Mouse (Mus musculus) MEL-GATA-1-ER (cell line): ENCODE measurements around the gene Usp35.

Source experiments
- DNase-seq: peaks from one replicate; pipeline ENCODE4 v3.0.0-alpha.2; 2012; ENCODE audit warnings: low read depth; ENCODE audit errors: extremely low read depth

Gene Usp35

DNA sequence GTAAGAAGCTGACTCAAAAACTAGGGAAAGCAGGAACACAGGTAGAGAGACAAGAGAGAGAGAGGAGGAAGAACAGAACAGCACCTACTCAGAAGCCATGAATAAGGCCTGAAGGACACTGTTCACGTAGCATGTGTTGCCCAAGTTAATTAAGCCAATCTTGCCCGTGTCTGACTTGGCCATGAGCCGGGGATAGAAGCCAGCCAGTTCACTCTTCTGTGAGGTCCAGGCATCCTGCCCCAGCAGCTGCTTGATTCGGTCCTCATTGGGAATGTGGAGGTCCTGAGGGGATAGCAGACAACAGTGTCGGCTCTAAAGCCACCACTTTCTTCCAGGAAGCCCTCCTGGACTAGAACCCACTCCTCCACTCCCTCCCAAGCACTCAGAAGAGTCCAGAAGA lies 17.2 kb downstream of the Usp35 start:
- DNase-seq: no peak

DNA sequence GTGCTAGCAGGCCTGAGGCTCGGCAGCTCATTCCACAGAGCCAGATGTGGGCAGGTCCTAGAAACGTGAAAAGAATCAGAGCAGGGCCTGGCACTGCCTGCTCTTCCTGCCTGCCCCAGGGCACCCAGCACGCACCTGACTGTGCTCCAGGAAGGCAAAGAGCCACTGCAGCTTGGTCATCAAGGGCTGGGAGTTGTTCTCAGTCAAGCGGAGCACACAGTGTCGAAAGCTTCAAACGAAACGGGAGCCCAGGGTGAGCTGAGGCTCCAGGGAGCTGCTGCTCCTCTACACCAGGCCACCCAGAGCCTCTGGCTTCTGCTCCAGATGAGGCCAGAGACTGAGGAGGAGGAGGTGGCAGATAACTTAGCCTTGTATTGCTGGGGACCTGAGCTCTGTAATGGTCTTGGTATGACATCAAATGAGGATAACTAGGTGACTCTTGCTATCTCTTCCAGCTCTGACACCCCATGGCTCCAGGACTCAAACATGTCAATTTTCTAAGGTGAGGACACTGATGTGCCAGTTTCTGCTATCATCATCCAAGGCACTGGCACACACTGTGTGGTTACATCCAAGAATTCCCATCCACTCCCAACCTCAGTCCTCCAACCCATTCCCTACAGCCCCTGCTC lies 18.3 kb downstream of the Usp35 start:
- DNase-seq: no peak

DNA sequence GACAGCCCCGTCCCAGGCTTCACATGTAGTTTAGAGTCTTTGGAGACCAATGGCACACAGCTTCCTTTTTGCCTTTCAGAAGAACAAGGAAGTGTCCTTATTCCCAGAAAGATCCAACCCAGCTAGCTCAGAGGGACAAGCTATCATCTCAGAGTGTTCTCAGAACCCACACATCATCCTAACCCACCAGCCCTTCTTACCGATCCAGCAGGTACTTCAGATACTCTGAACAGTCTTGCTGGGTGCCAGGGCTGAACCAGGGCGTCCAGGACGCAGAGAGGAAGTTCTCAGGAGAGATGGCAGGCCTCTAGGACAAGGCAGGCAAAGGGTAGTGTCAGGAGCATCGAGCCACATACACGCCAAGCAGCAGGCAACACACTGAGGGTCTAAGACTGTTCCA lies 19.0 kb downstream of the Usp35 start:
- DNase-seq: no peak

DNA sequence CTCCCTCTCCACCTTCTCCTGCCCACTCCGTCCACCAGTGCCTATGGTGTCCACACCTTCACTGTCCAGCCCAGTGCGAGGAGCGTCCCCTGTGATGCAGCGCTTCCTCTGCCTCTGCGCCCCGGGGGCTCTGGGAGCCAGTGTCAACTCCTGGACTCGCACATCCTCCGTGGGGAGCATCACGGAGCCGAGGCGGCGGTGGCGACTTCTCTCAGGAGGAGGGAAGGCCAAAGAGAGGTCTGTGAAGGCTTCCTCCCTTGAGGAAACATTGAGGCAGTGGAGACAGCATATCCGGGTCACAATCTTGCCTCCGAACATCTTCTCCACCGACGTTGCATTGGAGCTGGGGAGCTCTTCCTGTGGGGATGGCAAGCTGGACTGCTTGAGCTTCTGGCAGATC lies 19.6 kb downstream of the Usp35 start:
- no peak for DNase-seq

DNA sequence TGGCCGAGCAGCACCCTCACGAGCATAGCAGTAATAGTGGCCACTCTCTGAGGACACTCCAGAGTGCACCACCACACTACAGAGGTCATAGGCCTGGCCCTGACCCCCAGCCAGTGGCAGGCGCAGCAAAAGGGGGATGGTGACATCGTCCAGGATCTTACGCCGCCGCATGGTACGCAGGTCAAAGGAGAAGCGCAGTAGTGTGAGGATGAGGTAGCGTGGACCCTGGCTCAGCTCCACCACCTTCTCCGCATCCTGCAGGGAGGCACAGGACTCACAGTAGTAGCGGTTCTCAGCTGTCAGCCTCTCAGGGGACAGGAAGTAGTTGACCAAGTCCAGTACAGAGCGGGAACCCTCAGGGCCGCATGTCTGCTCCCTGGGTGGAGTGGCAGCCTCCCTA lies 20.2 kb downstream of the Usp35 start:
- DNase-seq: no peak

DNA sequence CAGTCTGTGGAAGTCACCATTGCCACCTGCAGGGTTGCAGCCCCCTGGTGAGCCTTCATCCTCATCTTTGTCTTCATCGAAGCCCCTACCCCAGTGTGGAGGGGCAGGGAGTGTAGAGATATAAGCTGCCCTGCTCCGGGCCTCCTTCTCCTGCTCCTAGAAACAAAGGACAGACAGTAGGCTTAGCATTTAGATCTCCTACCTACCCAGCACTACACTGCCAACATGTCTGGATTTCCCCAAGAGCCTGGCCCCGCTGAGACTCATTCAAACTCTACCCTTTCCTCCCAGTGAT lies 21.5 kb downstream of the Usp35 start:
- no peak for DNase-seq

DNA sequence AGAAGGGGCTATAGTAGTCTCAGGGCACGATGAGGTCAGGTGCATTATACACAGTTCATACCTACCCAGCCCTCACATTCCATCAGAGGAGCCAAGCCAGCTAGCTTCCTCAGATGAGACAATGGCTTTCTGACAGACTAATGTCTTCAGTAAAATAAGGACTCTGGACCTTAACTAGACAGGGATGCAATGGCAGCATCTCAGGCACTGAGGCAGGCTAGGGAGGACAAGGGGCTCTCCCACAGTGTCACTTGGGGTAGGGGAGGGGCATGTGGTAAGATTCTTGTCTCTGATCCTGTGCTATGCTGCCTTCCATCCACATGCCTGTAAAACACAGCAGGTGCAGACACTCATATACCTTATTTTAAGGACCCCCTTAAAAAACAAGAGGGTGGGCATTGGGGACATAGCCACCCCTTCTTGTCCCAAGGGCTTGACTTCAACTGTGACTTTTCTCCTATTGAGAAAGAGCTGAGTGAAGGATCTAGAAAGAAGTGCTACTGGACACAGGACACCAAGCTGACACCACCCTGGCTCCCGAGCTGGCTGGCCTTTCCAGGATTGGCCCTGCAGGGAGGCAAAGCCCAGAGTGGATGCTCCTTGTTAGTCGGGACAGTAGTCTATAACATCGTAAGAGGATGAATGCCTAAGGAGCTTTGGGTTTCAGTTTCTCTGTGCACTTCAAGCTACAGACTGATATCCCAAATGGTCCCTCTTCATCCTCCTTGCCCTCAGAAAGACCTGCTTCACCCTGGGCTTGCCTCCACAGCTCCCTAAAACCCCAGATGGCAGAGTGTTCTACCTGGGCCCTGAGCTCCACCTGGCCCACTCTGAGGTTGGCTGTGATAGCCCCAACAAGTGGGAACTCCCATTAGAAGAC lies 22.1 kb downstream of the Usp35 start:
- DNase-seq: no peak

DNA sequence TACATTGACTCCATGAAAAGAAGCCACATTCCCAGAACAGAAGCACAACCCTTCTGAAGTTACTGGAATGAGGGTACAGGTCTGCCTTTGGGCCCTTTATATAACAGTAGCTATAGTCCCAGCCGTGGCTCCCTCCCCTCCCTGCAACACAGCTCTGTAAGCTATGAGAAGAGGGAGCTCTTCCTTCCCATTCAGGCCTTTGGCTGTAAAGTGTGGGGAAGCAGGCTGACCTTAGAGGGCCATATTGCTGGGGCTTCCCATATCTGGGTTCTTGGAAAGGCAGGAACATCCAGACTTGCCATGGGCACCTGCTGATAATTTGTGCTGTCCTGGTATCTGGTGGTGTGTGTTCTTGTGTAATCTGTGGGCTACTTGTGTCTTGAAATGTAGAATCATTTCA lies 24.3 kb downstream of the Usp35 start:
- DNase-seq: no peak

DNA sequence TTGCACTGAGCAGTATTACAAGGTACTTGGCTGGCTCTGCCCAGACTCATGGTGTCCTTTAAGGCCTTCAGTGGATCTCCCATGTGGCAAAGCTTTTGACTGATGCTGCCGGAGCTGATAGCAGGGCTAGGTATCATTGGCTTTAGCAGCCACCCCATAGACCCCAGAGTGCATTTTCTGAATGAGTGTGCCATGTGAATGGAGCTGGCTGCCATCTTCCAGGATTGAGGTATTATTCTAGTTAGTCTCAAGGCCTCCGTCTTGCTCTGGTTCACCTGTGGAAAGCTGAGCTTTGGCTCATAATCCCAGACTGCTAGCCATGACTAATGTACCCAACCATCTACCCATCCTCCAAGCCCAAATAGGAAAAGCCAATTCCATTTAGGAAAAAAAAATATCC lies 25.0 kb downstream of the Usp35 start:
- no peak for DNase-seq

DNA sequence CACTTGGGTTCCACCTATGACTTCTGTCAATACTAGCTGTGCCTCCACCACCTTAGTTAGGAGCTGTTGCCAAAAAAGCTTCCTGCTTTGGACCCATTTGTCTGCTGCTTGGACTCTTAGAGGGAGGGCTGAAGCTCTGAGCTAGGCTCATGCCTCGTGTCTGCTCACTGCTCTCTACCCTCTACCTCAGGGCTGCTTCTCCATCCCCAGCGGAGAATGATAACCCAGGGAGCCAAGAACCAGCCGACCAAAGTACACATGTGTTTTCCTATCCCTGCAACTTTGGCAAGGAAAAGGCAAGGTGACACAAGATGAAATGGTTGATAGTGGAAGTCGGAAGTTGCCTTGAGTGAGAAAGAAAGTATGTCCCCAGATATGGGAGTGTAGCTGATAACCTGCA lies 26.6 kb downstream of the Usp35 start:
- no peak for DNase-seq

DNA sequence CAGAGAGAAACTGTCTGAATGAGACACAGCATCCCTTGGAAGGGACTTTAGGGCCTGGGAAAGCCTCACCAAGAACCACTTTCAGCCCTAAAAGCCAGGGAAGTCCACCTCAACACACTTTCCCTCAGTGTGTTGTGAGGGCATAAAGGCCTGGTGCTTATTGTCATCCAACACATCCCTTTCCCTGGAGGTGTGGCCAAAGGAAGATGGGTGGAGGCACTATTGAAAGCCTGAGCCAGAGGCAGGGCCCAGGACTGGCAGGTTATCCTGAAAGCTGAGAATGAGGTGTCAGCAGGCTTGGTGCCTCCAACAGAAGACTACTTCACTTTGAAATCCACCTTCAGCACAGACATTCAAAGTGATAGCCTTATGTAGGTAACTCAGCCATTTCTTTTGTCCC lies 27.3 kb downstream of the Usp35 start:
- DNase-seq: no peak

DNA sequence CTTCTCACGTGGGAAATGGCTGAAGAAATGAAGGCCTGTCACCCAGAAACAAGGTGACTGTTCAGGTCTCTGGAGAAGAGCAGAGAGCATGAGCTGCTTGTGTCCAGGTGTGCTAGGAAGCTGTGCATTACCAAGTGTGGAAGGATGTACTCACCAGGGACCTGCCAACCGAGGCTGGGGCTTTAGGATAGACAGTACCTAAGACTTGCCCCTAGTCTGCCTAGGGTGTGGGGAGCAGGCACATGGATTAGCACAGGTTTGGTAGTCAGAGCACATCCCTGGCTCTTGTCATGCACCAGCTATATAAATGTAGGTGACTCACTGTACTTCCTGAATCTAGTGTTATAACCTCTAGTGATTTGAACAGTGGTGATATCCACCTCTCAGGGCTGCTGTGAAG lies 28.2 kb downstream of the Usp35 start:
- DNase-seq: no peak

DNA sequence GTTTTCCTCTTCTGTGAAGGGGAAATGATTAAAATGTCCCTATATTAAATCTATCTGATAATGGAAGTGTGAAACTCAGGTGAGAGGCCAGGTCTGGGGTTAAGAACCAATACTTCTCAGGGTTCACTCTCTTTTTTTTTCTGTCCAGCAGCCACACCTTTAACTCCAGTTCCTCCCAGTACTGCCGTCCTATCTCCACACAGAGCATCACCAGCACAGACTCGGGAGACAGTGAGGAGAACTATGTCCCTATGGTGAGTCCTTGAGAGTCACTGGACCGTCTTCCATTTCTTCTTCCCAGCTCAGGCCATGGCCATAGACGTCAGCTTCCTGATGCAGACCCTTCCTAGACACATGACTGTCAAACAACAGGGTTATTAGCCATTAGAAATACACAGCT lies 28.9 kb downstream of the Usp35 start:
- no peak for DNase-seq

DNA sequence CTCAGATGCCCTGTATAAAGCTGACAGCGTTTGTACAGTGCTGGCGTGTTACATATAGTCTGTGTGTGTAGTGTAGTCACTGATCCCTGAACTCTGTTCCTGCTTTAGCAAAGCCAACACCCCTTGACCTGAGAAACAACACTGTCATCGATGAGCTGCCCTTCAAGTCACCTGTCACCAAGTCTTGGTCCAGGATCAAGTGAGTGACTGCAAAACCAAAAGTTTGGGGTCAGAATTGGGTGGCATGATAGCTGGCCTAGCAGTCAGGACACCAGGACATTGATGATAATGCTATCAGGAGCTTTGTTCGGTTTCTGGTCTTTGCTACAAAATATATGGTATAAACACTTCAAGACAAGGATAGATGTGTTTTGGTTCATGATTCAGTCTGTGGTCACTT lies 29.6 kb downstream of the Usp35 start:
- DNase-seq: no peak

DNA sequence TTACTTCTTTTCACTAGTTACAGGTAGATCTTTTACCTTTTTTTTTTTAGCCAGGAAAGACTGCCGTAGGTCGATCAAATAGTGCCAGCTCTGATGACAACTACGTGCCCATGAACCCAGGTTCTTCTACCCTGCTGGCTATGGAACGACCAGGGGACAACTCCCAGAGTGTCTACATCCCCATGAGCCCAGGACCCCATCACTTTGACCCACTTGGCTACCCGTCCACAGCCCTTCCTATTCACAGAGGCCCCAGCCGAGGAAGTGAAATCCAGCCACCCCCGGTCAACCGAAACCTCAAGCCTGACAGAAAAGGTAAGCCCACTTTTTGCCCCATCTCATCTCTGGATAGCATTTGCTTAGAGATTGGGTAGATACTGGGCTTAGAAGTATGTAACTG lies 30.5 kb downstream of the Usp35 start:
- no peak for DNase-seq

DNA sequence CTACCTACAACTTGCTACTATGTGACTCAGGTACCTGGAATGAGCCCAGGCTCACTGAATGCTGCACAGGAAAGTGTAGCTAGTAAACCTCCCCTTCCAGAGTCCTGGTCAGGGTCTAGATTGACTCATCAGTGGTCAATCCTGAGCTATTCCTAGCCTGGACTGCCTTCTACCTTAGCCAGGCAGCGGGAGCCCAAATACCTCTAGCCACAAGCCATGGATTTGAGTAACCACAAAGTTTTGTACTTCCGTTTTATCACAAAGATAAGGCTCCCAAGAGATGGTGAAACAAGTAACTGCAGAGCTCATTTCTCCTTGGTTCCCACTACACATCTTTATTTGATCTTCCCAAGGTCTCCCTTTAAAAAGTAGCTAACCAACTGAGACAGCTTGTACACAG lies 30.9 kb downstream of the Usp35 start:
- DNase-seq: peak; percentile 17

DNA sequence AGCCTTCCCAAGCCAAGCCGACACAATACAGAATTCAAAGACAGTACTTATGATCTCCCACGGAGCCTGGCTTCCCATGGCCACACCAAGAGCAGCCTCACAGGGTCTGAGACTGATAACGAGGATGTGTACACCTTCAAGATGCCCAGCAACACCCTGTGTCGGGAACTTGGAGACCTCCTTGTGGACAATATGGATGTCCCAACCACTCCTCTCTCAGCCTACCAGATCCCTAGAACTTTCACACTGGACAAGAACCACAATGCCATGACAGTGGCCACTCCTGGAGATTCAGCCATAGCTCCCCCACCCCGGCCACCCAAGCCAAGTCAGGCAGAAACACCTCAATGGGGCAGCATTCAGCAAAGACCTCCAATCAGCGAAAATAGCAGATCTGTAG lies 32.9 kb downstream of the Usp35 start:
- DNase-seq: no peak

DNA sequence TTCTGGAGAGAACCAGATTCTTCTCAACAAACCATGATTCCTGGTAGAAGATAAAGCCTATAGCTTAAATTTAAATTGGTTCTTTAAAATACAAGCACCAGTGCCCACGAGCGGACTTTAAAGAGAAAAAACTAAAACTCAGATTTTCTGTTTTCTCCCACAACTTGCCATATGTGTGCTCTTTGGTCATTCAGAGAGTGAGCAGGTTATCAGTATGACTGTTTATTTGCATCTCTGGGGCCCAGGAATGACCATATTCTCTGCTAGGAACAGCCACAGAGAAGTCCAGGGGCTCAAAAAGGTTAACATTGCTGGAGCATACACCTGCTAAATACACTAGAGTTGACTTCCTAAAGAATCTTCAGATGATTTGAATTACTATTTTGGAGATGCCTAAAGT lies 33.5 kb downstream of the Usp35 start:
- DNase-seq: no peak

DNA sequence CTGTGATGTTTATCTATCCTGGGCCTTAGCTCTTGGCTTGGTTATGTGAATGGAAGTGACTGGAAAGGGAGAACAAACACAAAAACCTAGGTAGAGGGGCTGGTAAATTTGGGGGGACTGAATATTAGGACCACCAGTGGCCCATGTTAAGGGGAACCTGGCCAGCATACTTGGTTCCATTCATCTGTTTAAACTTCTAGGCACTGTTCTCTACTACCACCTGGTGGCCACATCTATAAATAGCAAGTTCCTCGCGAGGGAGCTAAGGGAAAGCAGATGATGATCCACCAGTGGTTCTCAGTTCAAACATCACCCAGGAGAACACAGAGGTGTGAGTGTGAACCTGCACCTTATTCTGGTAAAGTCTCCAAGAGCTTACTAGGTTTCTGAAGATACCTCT lies 34.4 kb downstream of the Usp35 start:
- peak; percentile 41 for DNase-seq

DNA sequence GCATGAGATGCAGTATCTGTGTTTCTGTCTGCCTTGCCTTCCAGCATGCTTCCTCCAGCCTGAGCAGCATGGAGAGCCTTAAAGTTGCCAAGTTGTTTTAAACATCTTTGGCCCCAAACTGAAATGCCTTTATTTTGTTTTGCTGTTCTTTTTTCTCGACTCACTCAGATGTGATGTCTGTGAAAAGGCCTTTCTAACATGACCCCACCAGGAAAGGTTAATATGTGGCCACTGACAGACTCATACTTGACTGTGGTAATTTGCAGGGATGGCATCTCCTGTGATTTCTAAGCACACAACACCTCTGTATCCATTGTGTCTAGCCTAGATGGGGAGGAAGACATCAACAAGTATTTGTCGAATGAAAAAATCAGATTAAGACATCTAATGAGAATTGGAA lies 34.8 kb downstream of the Usp35 start:
- DNase-seq: no peak

DNA sequence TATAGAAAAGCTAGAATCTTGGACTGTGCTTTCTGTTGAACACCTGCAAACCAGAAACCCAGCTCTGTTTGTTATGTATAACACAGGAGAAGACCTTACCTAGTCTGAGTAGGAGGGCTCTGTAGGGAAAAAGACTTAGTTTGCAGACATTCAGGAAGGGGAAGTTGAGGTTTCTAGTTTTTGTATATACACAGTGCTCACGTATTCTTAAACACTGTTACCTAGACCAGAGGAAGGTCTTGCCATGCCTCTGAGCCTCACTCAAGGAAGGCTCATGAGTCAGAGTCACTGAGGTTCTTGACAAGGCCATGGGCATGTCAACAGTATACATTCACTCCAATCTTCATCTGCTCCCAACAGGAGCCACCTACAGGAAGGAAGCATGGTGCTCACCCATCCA lies 60.8 kb downstream of the Usp35 start:
- peak; percentile 48 for DNase-seq

DNA sequence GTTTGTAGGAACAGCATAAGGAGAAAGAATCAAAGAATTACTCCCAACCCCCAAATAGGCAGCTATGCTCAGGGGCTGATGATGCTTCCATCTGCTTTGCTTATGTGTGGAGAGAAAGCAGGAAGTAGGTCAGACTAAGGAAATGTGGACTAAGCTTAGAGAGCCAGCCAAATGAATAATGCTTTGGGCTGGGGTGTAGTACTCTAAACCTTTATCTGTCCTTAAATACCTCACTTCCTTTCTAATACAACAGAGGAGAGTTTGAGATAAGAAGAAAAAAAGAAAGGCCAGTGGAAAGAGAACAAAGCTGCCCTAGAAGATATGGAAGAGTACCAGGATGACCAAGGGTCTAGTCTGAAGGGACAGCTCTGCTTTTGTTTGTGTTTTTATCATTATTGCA lies 61.5 kb downstream of the Usp35 start:
- peak; percentile 91 for DNase-seq

DNA sequence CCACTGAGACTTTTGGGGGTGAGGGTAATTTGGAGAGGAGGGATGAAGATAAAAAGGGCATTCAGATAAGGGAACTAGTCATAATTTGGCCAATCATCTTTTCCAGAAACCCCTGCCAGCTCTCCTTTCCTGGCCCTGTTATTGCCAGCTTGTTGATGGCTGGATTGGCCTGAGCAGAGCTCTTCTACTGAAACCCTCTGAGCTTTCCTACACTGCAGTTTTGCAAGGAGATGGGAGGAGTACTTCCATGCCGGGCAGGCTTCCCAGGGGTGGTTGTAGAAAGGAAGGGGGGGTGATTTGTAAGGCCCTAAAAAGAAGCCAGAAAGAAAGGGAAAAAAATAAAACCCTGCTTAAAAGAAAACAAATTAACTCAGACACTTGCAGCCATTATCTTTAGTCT lies 69.3 kb downstream of the Usp35 start:
- no peak for DNase-seq
